Mouse (Mus musculus) testis, adult 2 months (tissue): ENCODE data around the gene Slc22a20. TPM values are rescaled to one million over a fixed set of nuclear protein-coding genes. Genes with fewer than 3 reads are reported as not detected.

Experiments
- H3K27ac ChIP-seq: fragments of 200-500 bp; 2 replicates; pipeline ENCODE4 v1.5.1; 2012; ENCODE audit warnings: low read depth, low read length; ENCODE audit not compliant: control insufficient read depth, insufficient read depth
- H3K27me3 ChIP-seq: fragments of 200-500 bp; 2 replicates; pipeline ENCODE4 v1.6.1; 2012; ENCODE audit warnings: mild to moderate bottlenecking, low read length, moderate library complexity; ENCODE audit not compliant: control insufficient read depth, insufficient read depth
- H3K36me3 ChIP-seq: fragments of 200-500 bp; 2 replicates; pipeline ENCODE4 v1.6.1; 2012; ENCODE audit warnings: mild to moderate bottlenecking, low read length; ENCODE audit not compliant: control insufficient read depth, insufficient read depth
- H3K4me1 ChIP-seq: fragments of 200-500 bp; 2 replicates; pipeline ENCODE4 v1.6.1; 2012; ENCODE audit warnings: low read length; ENCODE audit not compliant: control insufficient read depth, insufficient read depth
- H3K4me3 ChIP-seq: fragments of 200-500 bp; 2 replicates; pipeline ENCODE4 v1.5.1; 2012; ENCODE audit warnings: low read depth, mild to moderate bottlenecking, low read length, moderate library complexity, mixed read lengths; ENCODE audit not compliant: control insufficient read depth
- CTCF ChIP-seq: fragments of 200-500 bp; IDR thresholded peaks from 2 replicates; pipeline ENCODE4 v1.5.1; 2012; ENCODE audit warnings: low read depth, mild to moderate bottlenecking, inconsistent platforms, low read length, moderate library complexity; ENCODE audit not compliant: control insufficient read depth, insufficient read depth, insufficient replicate concordance
- POLR2A ChIP-seq: fragments of 200-500 bp; IDR thresholded peaks from 2 replicates; pipeline ENCODE4 v1.6.1; 2012; ENCODE audit warnings: low read depth, mild to moderate bottlenecking, inconsistent platforms, low read length, moderate library complexity; ENCODE audit not compliant: control insufficient read depth
- polyA plus RNA-seq: library from polyadenylated mRNA; depleted of rRNA; stranded (reverse); fragments of >200 nt; gene quantifications from 2 replicates; pipeline ENCODE4 v1.2.3, GENCODE M21; 2012; rRNA removed

The Slc22a20 gene
- polyA plus RNA-seq, 1 experiment, result 0.06 TPM

- H3K27ac ChIP-seq, result no peak overlapping the region; the same call in none of the 2 replicates
- H3K36me3 ChIP-seq, result no peaks in the 10 kb centered on the region
- peak; percentile 70; the same call in 1 of the 2 replicates for TF ChIP-seq CTCF
- no peak for TF ChIP-seq POLR2A
- H3K27me3 ChIP-seq, result no peaks in the 10 kb centered on the region
- peaks cover 14% of the 10 kb centered on the region for H3K4me1 ChIP-seq
- H3K4me3 ChIP-seq, result peak overlapping the region; percentile 83
Observed at GRCm38 (mm10) chr19:5923990-5924712, 61.8 kb downstream of the Slc22a20 start.

GRCm38 (mm10) chr19:5922963-5923362, 63.0 kb downstream of the Slc22a20 start:
- H3K4me3 ChIP-seq, result no peak overlapping the region
- TF ChIP-seq POLR2A (no peak), CTCF (no peak)
- H3K27me3 ChIP-seq, result no peaks in the 10 kb centered on the region
- no peak overlapping the region for H3K27ac ChIP-seq
- H3K4me1 ChIP-seq, result peaks cover 14% of the 10 kb centered on the region
- H3K36me3 ChIP-seq, result no peaks in the 10 kb centered on the region

- no peaks in the 10 kb centered on the region for H3K36me3 ChIP-seq
- no peak overlapping the region for H3K27ac ChIP-seq
- H3K4me1 ChIP-seq, result peaks cover 14% of the 10 kb centered on the region
- TF ChIP-seq POLR2A (no peak), CTCF (no peak)
- H3K27me3 ChIP-seq, result no peaks in the 10 kb centered on the region
- H3K4me3 ChIP-seq, result no peak overlapping the region
Observed at GRCm38 (mm10) chr19:5922119-5922942, 63.6 kb downstream of the Slc22a20 start.

GRCm38 (mm10) chr19:5921715-5922114, 64.2 kb downstream of the Slc22a20 start:
- H3K4me1 ChIP-seq, result peaks cover 14% of the 10 kb centered on the region
- no peak overlapping the region for H3K4me3 ChIP-seq
- no peaks in the 10 kb centered on the region for H3K27me3 ChIP-seq
- H3K36me3 ChIP-seq, result no peaks in the 10 kb centered on the region
- TF ChIP-seq POLR2A, result no peak
- no peak for TF ChIP-seq CTCF
- H3K27ac ChIP-seq, result no peak overlapping the region

Other genes starting within 250 kb of the Slc22a20 start
- 7.6 and 8.1 TPM in 2 replicates for gene Ltbp3, start 245.2 kb downstream of the Slc22a20 start, polyA plus RNA-seq
- 43.1 and 46.7 TPM in 2 replicates for gene Scyl1, start 214.7 kb downstream of the Slc22a20 start, polyA plus RNA-seq
- 25.3 and 28.1 TPM in 2 replicates for gene Frmd8, start 110.9 kb downstream of the Slc22a20 start, polyA plus RNA-seq
- 20.1 and 26.1 TPM in 2 replicates for gene Slc25a45, start 108.3 kb downstream of the Slc22a20 start, polyA plus RNA-seq
- 0.84 and 0.94 TPM in 2 replicates for gene Tigd3, start 92.0 kb downstream of the Slc22a20 start, polyA plus RNA-seq
- 63.6 and 69.2 TPM in 2 replicates for gene Dpf2, start 73.1 kb downstream of the Slc22a20 start, polyA plus RNA-seq
- gene Cdc42ep2, start 61.3 kb downstream of the Slc22a20 start, polyA plus RNA-seq, result 0.89 and 0.90 TPM in 2 replicates
- 31.4 and 32.0 TPM in 2 replicates for gene Pola2, start 21.9 kb downstream of the Slc22a20 start, polyA plus RNA-seq
- 2.5 and 3.4 TPM in 2 replicates for gene Capn1, start 29.8 kb upstream of the Slc22a20 start, polyA plus RNA-seq
- gene Syvn1, start 60.4 kb upstream of the Slc22a20 start, polyA plus RNA-seq, result 30.5 and 33.3 TPM in 2 replicates
- 9.5 and 9.8 TPM in 2 replicates for gene Mrpl49, start 71.6 kb upstream of the Slc22a20 start, polyA plus RNA-seq
- 605 and 748 TPM in 2 replicates for gene Fau, start 71.7 kb upstream of the Slc22a20 start, polyA plus RNA-seq
- 742 and 891 TPM in 2 replicates for gene Znhit2, start 75.0 kb upstream of the Slc22a20 start, polyA plus RNA-seq
- gene Tm7sf2, start 82.2 kb upstream of the Slc22a20 start, polyA plus RNA-seq, result 26.0 and 26.5 TPM in 2 replicates
- gene Vps51, start 91.1 kb upstream of the Slc22a20 start, polyA plus RNA-seq, result 48.4 and 52.1 TPM in 2 replicates
- gene Tmem262, start 93.9 kb upstream of the Slc22a20 start, polyA plus RNA-seq, result 190 and 219 TPM in 2 replicates
- gene Gm28374, start 96.1 kb upstream of the Slc22a20 start, polyA plus RNA-seq, result 3.5 and 5.6 TPM in 2 replicates
- 61.1 and 70.2 TPM in 2 replicates for gene Zfpl1, start 98.8 kb upstream of the Slc22a20 start, polyA plus RNA-seq
- gene Cdca5, start 98.8 kb upstream of the Slc22a20 start, polyA plus RNA-seq, result 20.9 and 22.0 TPM in 2 replicates
- 78.6 and 90.7 TPM in 2 replicates for gene AC131692.1, start 108.3 kb upstream of the Slc22a20 start, polyA plus RNA-seq
- 4.0 TPM in 2 replicates for gene Naaladl1, start 119.6 kb upstream of the Slc22a20 start, polyA plus RNA-seq
- 22.3 and 26.8 TPM in 2 replicates for gene Sac3d1, start 132.5 kb upstream of the Slc22a20 start, polyA plus RNA-seq
- gene Snx15, start 142.2 kb upstream of the Slc22a20 start, polyA plus RNA-seq, result 13.7 and 15.7 TPM in 2 replicates
- 0.83 and 1.1 TPM in 2 replicates for gene Batf2, start 154.8 kb upstream of the Slc22a20 start, polyA plus RNA-seq
- gene Arl2, start 155.4 kb upstream of the Slc22a20 start, polyA plus RNA-seq, result 61.5 and 65.5 TPM in 2 replicates
- 19.0 and 20.7 TPM in 2 replicates for gene Majin, start 198.2 kb upstream of the Slc22a20 start, polyA plus RNA-seq
- 3.8 and 4.3 TPM in 2 replicates for gene Gpha2, start 240.2 kb upstream of the Slc22a20 start, polyA plus RNA-seq
- 4.6 TPM in 2 replicates for gene Ppp2r5b, start 249.7 kb upstream of the Slc22a20 start, polyA plus RNA-seq